Mouse (Mus musculus) lung, postnatal 14 days (tissue): ENCODE data around the gene Syn3.

ENCODE experiments used
- DNase-seq: peaks from one replicate; pipeline ENCODE4 v3.0.0; 2021

Gene Syn3

GRCm38 (mm10) chr10:86303495-86303876 is 195.2 kb downstream of the Syn3 start:
- DNase-seq: no peak

- peak; percentile 83 for DNase-seq
Observed at GRCm38 (mm10) chr10:86302761-86303494, 195.8 kb downstream of the Syn3 start.

DNA sequence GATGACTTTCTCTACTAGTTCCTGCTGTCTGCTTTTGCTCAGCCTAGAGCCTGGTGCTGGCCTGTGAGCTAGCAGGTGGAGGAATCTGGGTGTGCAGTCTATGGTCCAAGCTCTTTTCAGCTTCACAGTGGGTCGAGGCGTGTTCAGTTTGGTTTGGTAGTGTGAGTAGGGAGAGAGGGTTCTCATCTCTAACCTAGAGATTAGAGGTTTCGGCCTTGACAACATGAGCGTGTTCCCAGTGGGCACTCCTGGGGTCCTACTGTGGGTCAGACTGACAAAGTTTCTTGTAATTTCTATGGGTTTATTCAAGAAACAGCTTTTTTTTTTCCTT is 196.4 kb downstream of the Syn3 start:
- no peak for DNase-seq

GRCm38 (mm10) chr10:86301593-86302317 is 196.9 kb downstream of the Syn3 start:
- peak; percentile 33 for DNase-seq

DNA sequence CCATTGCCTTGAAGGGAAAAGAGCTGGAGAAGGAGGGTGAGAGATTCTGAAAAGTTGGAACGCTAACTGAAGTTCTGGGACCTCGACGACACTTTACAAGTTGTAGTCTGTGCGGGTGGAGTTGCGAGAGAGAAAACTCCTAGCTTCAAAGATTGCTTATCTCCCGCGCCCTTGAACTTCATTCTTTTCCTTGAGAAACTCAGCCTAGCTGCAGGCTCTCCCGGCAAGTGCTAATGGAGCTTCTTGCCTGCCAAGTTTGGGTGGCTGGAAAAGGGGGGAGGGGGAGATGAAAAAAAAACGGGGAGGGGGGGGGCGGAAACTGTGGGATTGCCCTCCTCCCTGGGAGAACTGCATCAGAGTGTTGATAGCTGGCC is 197.6 kb downstream of the Syn3 start:
- no peak for DNase-seq

GRCm38 (mm10) chr10:86300293-86301116 is 198.2 kb downstream of the Syn3 start, which contains the start of gene Timp3:
TSS of gene Timp3 (plus strand) at chr10:86300372.
- peak; percentile 89 for DNase-seq

DNA sequence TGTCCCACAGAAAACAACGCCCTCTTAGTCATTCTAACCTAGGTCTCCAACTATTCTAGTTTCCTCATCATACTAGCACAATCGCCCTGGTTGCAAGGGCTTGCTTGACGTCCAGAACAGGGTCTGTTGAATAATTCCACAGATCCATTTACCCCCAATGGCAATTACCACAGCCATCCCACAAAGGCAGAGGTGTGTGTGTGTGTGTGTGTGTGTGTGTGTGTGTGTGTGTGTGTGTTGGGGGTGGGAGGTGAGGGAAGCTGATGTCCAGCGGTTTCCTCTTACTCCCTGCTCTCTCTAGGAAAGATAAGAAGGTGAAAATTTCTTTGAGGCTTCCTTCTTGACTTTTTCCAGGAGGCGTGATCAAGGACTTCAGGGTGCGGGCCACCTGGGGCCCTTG is 198.9 kb downstream of the Syn3 start:
- no peak for DNase-seq

DNA sequence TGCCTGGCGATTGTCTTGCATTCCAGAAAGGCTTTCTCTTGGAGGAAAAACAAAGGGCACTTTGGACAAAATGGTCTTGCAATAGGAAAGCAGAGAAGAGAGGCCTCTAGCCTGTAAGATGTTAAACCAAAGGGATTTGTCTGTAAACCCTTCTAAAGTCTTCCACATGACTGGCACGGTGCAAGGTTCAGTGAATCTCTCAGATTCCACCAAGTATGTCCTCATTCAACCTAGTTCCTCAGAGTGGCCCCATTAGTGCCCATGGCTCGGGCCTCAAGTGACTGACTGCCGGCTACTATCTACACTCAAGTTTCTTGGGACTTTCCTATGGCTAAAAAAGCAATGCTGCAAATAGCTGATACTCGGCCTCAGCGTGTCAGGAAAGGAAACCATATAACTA is 200.4 kb downstream of the Syn3 start:
- no peak for DNase-seq

GRCm38 (mm10) chr10:86297307-86297706 is 201.4 kb downstream of the Syn3 start:
- no peak for DNase-seq

GRCm38 (mm10) chr10:86296111-86296510 is 202.6 kb downstream of the Syn3 start:
- peak; percentile 84 for DNase-seq

- DNase-seq: no peak
Observed at GRCm38 (mm10) chr10:86295454-86296098, 203.1 kb downstream of the Syn3 start.

DNA sequence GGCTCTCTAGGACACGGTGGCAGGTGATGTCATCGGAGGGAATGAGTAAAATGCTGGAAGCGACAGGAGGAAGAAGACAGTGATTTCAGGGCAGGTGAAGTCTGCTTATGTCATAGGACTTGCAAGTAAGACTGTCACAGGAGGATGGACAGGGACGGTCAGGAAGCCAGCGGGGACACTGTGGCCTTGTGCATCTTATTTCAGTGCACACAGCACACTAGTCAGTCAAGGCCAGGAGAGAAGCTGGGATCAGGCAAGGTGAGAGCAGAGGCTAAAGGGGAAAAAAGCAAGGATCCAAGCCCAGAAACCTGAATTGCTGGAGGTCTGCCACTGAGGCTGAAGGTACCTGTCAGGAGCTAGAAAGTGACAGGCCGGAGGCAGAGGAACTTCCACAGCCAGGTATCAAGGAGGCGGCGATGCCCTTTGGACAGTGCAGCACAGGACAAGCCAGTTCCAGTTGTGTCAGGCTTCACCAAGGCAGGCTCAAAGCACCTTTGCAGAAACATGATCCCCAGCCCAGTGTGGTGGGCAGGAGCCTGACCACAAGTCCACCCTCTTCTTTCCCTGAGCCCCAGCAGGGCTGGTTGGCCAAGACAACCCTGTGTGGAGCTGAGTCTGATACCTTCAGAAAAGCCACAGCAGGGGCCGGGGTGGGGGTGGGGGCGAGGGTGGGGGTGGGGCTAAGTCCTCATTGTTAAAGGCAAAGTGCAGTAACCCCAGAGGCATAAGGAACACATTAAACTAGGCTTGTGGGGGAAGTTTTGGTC is 203.9 kb downstream of the Syn3 start:
- no peak for DNase-seq

- DNase-seq: no peak
Observed at GRCm38 (mm10) chr10:86293880-86294279, 204.8 kb downstream of the Syn3 start.

DNA sequence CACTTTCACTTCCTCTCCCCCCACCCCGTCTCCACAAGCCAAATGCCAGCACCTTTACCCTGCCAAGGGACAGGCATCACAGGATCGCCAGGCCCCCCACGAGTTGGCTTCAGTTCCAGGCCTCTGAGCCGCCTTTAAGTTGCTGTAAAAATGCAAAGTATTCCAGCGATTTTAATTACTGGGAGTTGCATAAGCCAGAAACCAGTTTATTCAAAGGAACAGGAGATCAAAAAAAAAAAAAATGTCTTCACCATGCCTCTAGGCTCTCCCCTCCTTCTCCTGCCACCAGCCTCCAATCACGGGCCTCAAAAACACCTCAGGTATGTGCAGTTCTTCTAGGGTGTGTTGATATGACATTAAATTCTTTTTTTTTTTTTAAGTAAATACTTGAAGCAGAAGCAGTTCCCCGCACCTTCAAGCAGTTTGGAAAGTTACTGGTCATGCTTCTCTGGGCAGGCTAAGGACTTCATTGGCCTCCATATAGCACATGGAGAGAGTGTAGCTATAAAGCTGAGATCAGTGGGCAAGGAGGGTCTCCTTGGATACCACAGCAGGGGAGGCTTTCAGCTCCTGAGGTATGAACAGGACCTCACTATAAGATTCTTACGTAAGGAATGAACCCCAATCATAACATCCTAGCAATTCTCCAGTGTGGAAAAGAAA is 208.5 kb downstream of the Syn3 start:
- peak; percentile 75 for DNase-seq

- no peak for DNase-seq
Observed at GRCm38 (mm10) chr10:86286508-86286907, 212.2 kb downstream of the Syn3 start.

- no peak for DNase-seq
Observed at GRCm38 (mm10) chr10:86281238-86281637, 217.5 kb downstream of the Syn3 start.

DNA sequence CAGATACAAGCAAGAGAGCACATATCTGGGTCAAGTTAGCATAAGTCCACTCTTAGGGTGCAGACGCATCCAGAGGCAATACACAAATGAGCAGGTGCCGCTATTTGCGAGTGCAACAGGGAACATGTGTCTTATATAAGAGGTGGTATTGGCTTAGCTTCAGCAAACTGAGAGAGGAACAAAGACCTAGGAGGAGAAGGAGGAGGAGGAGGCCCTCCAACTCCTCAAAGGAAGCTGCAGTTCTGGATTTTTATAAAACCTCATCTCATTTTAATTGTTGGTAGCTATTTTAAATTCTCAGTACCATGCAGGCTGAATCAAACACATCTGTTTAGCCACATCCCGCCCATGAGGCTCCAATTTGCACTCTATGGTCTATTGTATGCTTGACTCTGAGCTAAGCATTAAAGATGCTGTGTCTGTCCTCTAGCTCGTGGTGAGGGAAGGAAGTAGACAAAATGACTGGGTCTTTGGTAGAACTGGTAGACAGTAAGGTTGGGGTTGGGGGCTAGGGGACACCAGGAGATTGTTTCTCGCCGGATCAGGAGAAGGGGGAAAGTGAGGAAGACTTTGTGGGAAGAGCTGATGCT is 219.0 kb downstream of the Syn3 start:
- no peak for DNase-seq

DNA sequence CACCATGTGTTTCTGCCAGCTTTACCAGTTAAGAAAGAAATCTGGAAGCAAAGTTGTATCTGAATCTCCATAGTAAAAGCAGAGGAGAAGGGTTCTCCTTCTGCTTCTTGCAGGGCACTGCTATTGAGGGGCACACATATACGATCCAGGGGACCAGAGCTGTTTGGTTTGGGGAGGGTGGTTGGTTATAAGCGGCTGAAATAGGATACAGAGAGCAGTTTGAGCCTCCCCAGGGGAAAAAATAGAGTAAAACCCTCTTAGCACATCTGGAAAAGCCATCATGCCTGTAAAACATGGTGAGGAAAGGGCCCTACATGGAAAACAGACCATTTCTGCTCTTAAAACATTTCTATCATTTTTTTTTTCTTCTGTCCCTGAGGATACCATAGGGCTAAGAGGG is 220.2 kb downstream of the Syn3 start:
- no peak for DNase-seq

GRCm38 (mm10) chr10:86277327-86277726 is 221.4 kb downstream of the Syn3 start:
- DNase-seq: no peak

GRCm38 (mm10) chr10:86275585-86275984 is 223.1 kb downstream of the Syn3 start:
- DNase-seq: no peak

DNA sequence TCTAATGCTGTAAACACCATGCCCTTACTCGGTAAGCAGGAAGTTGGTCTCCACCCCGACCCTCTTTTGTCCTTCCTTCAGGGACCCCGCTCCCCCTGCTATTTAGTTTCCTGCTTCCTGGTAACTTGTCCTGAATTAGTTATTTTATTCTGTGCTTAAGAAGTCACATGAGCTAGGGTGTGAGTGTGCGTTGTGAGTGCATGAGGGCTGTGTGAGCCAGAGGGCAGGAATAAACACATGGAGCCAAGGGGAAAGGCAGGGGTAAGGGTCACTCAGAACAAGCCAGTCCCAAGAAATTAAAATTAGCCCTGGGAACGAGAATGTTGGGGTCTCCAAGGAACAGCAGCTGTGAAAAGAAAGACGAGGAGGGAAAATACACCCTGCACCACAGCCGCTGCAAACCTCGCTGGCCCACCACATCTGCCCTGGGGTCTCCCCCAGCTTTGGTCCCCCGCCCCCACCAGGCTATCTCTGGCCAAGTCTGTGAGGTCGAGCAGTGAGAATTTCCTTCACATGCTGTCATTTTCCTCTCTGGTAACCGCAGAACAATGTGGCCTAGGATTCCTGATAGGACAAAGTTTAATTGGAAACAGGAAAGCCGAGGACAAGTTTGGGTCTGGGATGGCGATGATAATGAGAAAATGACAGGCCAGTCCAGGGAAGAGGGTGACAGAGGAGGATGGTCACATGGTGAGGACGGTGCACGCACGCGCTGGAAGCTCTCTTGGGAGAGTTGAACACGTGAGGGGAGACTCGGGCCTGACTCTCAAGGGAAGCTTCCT is 225.1 kb downstream of the Syn3 start:
- DNase-seq: peak; percentile 61
